Mouse (Mus musculus): Measurements from ENCODE around the gene Pcnt.

GRCm38 (mm10) chr10:76433925-76434324 is 8.7 kb downstream of the Pcnt start:
- TF ChIP-seq CTCF (IDR thresholded peaks at IDR 0.05; ENCODE audit: control insufficient read depth, insufficient read depth, insufficient replicate concordance, low read depth, low read length), result no peak
- TF ChIP-seq POLR2A (IDR thresholded peaks at IDR 0.05; ENCODE audit: control insufficient read depth, low read depth, low read length), result no peak

Data from testis, adult 2 months (tissue).